Mouse (Mus musculus): Measurements from ENCODE around the gene Tmem175. TPM values are rescaled to one million over a fixed set of nuclear protein-coding genes. Genes with fewer than 3 reads are reported as not detected.

Tmem175 gene
- total and polyA plus RNA-seq, 3 experiments, result 20.3 to 25.4 (median 21.4) TPM

DNA sequence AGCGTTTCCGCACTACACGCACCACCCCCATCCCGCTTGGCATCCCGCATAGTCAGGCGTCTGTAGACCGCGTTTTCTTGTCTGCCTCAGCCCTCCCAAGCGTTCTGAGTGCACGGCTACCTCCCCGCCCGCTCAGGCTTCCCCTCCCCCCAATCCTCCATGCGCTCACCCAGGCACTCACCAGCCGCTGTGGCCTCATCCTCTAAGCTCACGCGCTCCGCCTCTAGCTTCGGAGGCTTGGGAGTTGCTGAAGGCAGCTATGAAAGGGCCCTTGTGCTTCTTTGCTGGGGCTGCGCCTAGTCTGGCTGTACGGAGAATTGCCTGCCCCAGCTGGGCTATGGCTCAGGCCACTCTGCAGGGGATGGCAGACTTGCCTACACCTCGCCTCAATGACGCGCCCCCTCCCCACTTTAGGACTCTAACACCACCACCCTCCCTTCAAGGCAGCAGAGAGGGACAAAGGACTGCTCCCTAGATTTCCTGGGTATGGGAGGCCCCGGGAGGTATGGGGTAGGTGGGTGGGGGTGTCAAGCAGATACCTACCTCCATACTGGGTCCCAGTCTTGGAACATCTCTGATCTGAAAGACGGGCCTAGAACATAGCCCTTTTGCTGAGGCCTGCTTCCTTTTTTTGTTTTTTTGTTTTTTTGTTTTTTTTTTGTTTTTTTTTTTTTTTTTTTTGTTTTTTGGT lies 48.2 kb downstream of the Tmem175 start:
- no peak overlapping the region for H3K4me2 ChIP-seq (ENCODE audit: insufficient read depth, low read depth, poor library complexity, severe bottlenecking)

DNA sequence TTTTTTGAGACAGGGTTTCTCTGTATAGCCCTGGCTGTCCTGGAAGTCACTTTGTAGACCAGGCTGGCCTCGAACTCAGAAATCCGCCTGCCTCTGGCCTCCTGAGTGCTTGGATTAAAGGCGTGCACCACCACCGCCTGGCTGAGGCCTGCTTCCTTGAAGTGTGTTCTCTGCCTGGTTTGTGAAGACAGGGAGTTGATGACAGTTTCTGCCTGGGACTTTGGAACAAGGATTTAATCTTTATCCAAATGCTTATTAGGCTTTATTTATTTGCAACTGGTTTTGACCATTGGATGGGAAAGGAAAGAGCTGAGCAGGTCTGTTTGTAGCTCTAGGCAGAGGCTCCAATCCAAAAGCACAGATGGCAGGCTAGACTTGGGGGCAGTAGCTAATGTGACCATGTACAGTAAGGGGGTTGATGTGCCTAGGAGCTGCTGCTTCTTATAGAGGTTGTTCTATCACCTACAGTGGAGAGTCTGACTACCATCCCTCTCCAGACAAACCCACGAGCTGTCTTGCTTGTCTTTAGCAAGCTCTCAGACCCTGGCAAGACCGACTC lies 48.8 kb downstream of the Tmem175 start:
- H3K79me2 ChIP-seq (replicated peaks; ENCODE audit: control insufficient read depth, extremely low read depth, insufficient read depth, poor library complexity, severe bottlenecking), result no peaks in the 10 kb centered on the region
- H3K27ac ChIP-seq (ENCODE audit: insufficient read depth, low read depth), result no peak overlapping the region
- in situ Hi-C loops (cut with MboI; ENCODE audit: low pct_ligation_motif_present, low pct_unique_long_range_greater_than_20kb, low sequenced_read_pairs) (no loop called here), dilution Hi-C loops (cut with MboI; ENCODE audit: extremely low pct_ligation_motif_present, extremely low pct_unique_long_range_greater_than_20kb, low sequenced_read_pairs) (no loop called here)
- H3K4me1 ChIP-seq (ENCODE audit: control insufficient read depth in 1 of 2, insufficient read depth in 2 of 2), result no peaks in the 10 kb centered on the region
- H3K9ac ChIP-seq (ENCODE audit: insufficient read depth, low read depth), result no peak overlapping the region
- no peak overlapping the region for H3K4me3 ChIP-seq (replicated peaks in 1 of 3; ENCODE audit: low read depth in 2 of 3, low read length in 2 of 3, poor library complexity in 1 of 3)
- TF ChIP-seq NRF1 (IDR thresholded peaks at IDR 0.05; ENCODE audit: low read depth, low read length), result no peak
- no peak for TF ChIP-seq JUN (IDR thresholded peaks at IDR 0.05; ENCODE audit: insufficient read depth, low read depth, low read length)
- no peak for TF ChIP-seq MAX (IDR thresholded peaks at IDR 0.05; ENCODE audit: low read length)
- no peaks in the 10 kb centered on the region for H3K27me3 ChIP-seq (replicated peaks)
- H3K9me3 ChIP-seq (replicated peaks; ENCODE audit: low read length), result no peaks in the 10 kb centered on the region
- DNase-seq (ENCODE audit: extremely low read depth), result no peak
- H3K36me3 ChIP-seq (replicated peaks in 1 of 2; ENCODE audit: control insufficient read depth in 1 of 2, insufficient read depth in 1 of 2, low read length in 1 of 2), result peaks cover 5 to 61% of the 10 kb centered on the region in 2 experiments
- no peak overlapping the region for H3K4me2 ChIP-seq (ENCODE audit: insufficient read depth, low read depth, poor library complexity, severe bottlenecking)

More for the DNA sequence above, 48.2 kb downstream of the Tmem175 start:
- in situ Hi-C loops (cut with MboI; ENCODE audit: low pct_ligation_motif_present, low pct_unique_long_range_greater_than_20kb, low sequenced_read_pairs), result no loop called here
- dilution Hi-C loops (cut with MboI; ENCODE audit: extremely low pct_ligation_motif_present, extremely low pct_unique_long_range_greater_than_20kb, low sequenced_read_pairs), result no loop called here
- TF ChIP-seq TBP (conservative IDR thresholded peaks at IDR 0.05; ENCODE audit: low read depth, low read length) (no peak), ELF1 (IDR thresholded peaks at IDR 0.05; ENCODE audit: low read depth, low read length) (no peak), CHD2 (IDR thresholded peaks at IDR 0.05; ENCODE audit: low read length) (no peak), ZKSCAN1 (IDR thresholded peaks at IDR 0.05; ENCODE audit: borderline replicate concordance, low read depth, low read length) (no peak), MAZ (IDR thresholded peaks at IDR 0.05; ENCODE audit: low read depth, low read length) (no peak), BHLHE40 (IDR thresholded peaks at IDR 0.05; ENCODE audit: low read depth, low read length) (no peak), USF1 (IDR thresholded peaks at IDR 0.05; ENCODE audit: low read depth, low read length) (no peak), POLR2A (IDR thresholded peaks at IDR 0.05; ENCODE audit: low read depth, low read length) (no peak), JUN (IDR thresholded peaks at IDR 0.05; ENCODE audit: insufficient read depth, low read depth, low read length) (no peak), E2F4 (IDR thresholded peaks at IDR 0.05; ENCODE audit: insufficient replicate concordance, low read depth, low read length) (no peak)
- H3K27ac ChIP-seq (ENCODE audit: insufficient read depth, low read depth), result no peak overlapping the region
- no peak overlapping the region for H3K4me3 ChIP-seq (replicated peaks in 1 of 3; ENCODE audit: low read depth in 2 of 3, low read length in 2 of 3, poor library complexity in 1 of 3)
- no peaks in the 10 kb centered on the region for H3K79me2 ChIP-seq (replicated peaks; ENCODE audit: control insufficient read depth, extremely low read depth, insufficient read depth, poor library complexity, severe bottlenecking)
- peaks cover 5 to 61% of the 10 kb centered on the region in 2 experiments for H3K36me3 ChIP-seq (replicated peaks in 1 of 2; ENCODE audit: control insufficient read depth in 1 of 2, insufficient read depth in 1 of 2, low read length in 1 of 2)
- H3K4me1 ChIP-seq (ENCODE audit: control insufficient read depth in 1 of 2, insufficient read depth in 2 of 2), result no peaks in the 10 kb centered on the region
- no peaks in the 10 kb centered on the region for H3K9me3 ChIP-seq (replicated peaks; ENCODE audit: low read length)
- no peaks in the 10 kb centered on the region for H3K27me3 ChIP-seq (replicated peaks)
- no peak overlapping the region for H3K9ac ChIP-seq (ENCODE audit: insufficient read depth, low read depth)
- no peak for DNase-seq (ENCODE audit: extremely low read depth)

DNA sequence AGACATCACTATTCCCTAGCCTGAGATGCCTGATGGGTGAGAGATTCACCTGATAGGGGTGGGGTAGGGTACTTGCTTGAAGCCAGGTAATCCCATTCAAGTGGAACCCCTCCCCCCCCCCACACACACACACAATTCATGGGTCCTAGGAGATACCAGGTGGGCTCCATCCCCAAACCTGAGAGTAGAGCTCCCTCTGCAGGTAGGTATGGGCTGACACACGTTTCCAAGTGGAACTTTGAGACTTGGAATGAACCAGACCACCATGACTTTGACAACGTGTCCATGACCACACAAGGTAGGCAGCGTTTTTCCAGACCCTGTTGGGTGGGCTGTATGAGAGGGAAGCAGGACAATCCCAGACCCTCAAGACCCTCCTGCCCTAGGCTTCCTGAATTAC lies 50.3 kb downstream of the Tmem175 start:
- no peak overlapping the region for H3K4me2 ChIP-seq (ENCODE audit: insufficient read depth, low read depth, poor library complexity, severe bottlenecking)
- TF ChIP-seq TCF12 (IDR thresholded peaks at IDR 0.05; ENCODE audit: low read depth, low read length) (no peak), RAD21 (IDR thresholded peaks at IDR 0.05; ENCODE audit: low read depth, low read length) (peak; percentile 49), ETS1 (conservative IDR thresholded peaks at IDR 0.05; ENCODE audit: low read depth, low read length) (no peak), CTCF (conservative IDR thresholded peaks at IDR 0.05 in 1 of 2, IDR thresholded peaks at IDR 0.05 in 1 of 2; ENCODE audit: low read depth in 2 of 2, low read length in 2 of 2) (peak in 1 of 2 experiments; percentile 60; a peak in 2 of 4 replicates), ZNF384 (IDR thresholded peaks at IDR 0.05; ENCODE audit: low read depth, low read length) (no peak), JUND (conservative IDR thresholded peaks at IDR 0.05; ENCODE audit: low read depth, low read length) (no peak)
- no peaks in the 10 kb centered on the region for H3K79me2 ChIP-seq (replicated peaks; ENCODE audit: control insufficient read depth, extremely low read depth, insufficient read depth, poor library complexity, severe bottlenecking)
- dilution Hi-C loops (cut with MboI; ENCODE audit: extremely low pct_ligation_motif_present, extremely low pct_unique_long_range_greater_than_20kb, low sequenced_read_pairs), result no loop called here
- H3K27me3 ChIP-seq (replicated peaks), result no peaks in the 10 kb centered on the region
- H3K9ac ChIP-seq (ENCODE audit: insufficient read depth, low read depth), result no peak overlapping the region
- H3K36me3 ChIP-seq (replicated peaks in 1 of 2; ENCODE audit: control insufficient read depth in 1 of 2, insufficient read depth in 1 of 2, low read length in 1 of 2), result peaks cover 5 to 60% of the 10 kb centered on the region in 2 experiments
- no peak overlapping the region for H3K4me3 ChIP-seq (replicated peaks in 1 of 3; ENCODE audit: low read depth in 2 of 3, low read length in 2 of 3, poor library complexity in 1 of 3)
- H3K9me3 ChIP-seq (replicated peaks; ENCODE audit: low read length), result no peaks in the 10 kb centered on the region
- no peak for DNase-seq (ENCODE audit: extremely low read depth)
- in situ Hi-C loops (cut with MboI; ENCODE audit: low pct_ligation_motif_present, low pct_unique_long_range_greater_than_20kb, low sequenced_read_pairs), result no loop called here
- no peaks in the 10 kb centered on the region for H3K4me1 ChIP-seq (ENCODE audit: control insufficient read depth in 1 of 2, insufficient read depth in 2 of 2)
- H3K27ac ChIP-seq (ENCODE audit: insufficient read depth, low read depth), result no peak overlapping the region

Measured in CH12.LX (cell line).